Mouse (Mus musculus) neural tube, embryonic 11.5 days (tissue): Measurements from ENCODE around the gene Gm20521. TPM values are rescaled to one million over a fixed set of nuclear protein-coding genes. Genes with fewer than 3 reads are reported as not detected.

ENCODE experiments used
- ATAC-seq: fragments of 200-750 bp; cut with Nextera tagmentation; 2 replicates; pipeline ENCODE4 v1.8.0; 2017; ENCODE audit warnings: moderate number of reproducible peaks, mild to moderate bottlenecking, moderate TSS enrichment, moderate library complexity; ENCODE audit not compliant: insufficient read depth, low FRiP score, low TSS enrichment
- DNase-seq: peaks from one replicate; pipeline ENCODE4 v3.0.0-alpha.2; 2015; ENCODE audit warnings: low spot score
- H3K27ac ChIP-seq: fragments of 300-500 bp; sonication (generic); 2 replicates; pipeline ENCODE4 v1.5.1; 2014; ENCODE audit warnings: low read depth, mild to moderate bottlenecking, low read length
- H3K27me3 ChIP-seq: fragments of 300-500 bp; sonication (generic); 2 replicates; pipeline ENCODE4 v1.6.1; 2014; ENCODE audit warnings: mild to moderate bottlenecking, low read length, mixed read lengths; ENCODE audit not compliant: control insufficient read depth, insufficient read depth
- H3K36me3 ChIP-seq: fragments of 300-500 bp; sonication (generic); 2 replicates; pipeline ENCODE4 v1.6.1; 2014; ENCODE audit warnings: mild to moderate bottlenecking, low read length, moderate library complexity, mixed read lengths; ENCODE audit not compliant: control insufficient read depth, insufficient read depth
- H3K4me1 ChIP-seq: fragments of 300-500 bp; sonication (generic); 2 replicates; pipeline ENCODE4 v1.6.1; 2014; ENCODE audit warnings: low read length, mixed read lengths; ENCODE audit not compliant: control insufficient read depth, insufficient read depth
- H3K4me2 ChIP-seq: fragments of 300-500 bp; sonication (generic); 2 replicates; pipeline ENCODE4 v1.6.1; 2014; ENCODE audit warnings: low read depth, mild to moderate bottlenecking, moderate library complexity
- H3K4me3 ChIP-seq: fragments of 300-500 bp; sonication (generic); 2 replicates; pipeline ENCODE4 v1.5.1; 2014; ENCODE audit warnings: low read depth, low read length
- H3K9ac ChIP-seq: fragments of 300-500 bp; sonication (generic); 2 replicates; pipeline ENCODE4 v1.6.1; 2014; ENCODE audit warnings: mild to moderate bottlenecking, low read length
- H3K9me3 ChIP-seq: fragments of 300-500 bp; sonication (generic); 2 replicates; pipeline ENCODE4 v1.6.1; 2016; ENCODE audit warnings: low read length; ENCODE audit not compliant: control insufficient read depth
- WGBS: fragments of 180-500 bp; shearing (Covaris S2); extraction: QIAGEN DNeasy Blood & Tissue Kit; methylation state at CpG from one replicate; pipeline ENCODE4 v1.1.7; 2014; 5-methylcytosine and 5-hydroxymethylcytosine counted together
- polyA plus RNA-seq: library from polyadenylated mRNA; unstranded; fragments of >200 nt; fragmentation: Nextera tagmentation; extraction: Ambion mirVana; gene quantifications from 2 replicates; pipeline ENCODE4 v1.2.1, GENCODE M21; 2014

Gm20521 gene
- polyA plus RNA-seq, 1 experiment from 2014 or later: not detected

GRCm38 (mm10) chr14:54903641-54904040 lies 20.4 kb downstream of the Gm20521 start:
- no peaks in the 10 kb centered on the region for H3K27me3 ChIP-seq
- H3K9ac ChIP-seq: no peak overlapping the region
- ATAC-seq (no peak), DNase-seq (no peak)
- no peak overlapping the region for H3K4me3 ChIP-seq
- no peak overlapping the region for H3K27ac ChIP-seq
- whole genome bisulfite sequencing: 98% methylated on average over 4 of the region's 4 CpGs
- H3K4me2 ChIP-seq: no peak overlapping the region
- H3K9me3 ChIP-seq: no peaks in the 10 kb centered on the region
- peaks cover 8% of the 10 kb centered on the region for H3K36me3 ChIP-seq
- no peaks in the 10 kb centered on the region for H3K4me1 ChIP-seq

GRCm38 (mm10) chr14:54908682-54909081 lies 25.4 kb downstream of the Gm20521 start:
- Histone ChIP-seq H3K4me3 (no peak overlapping the region), H3K27me3 (no peaks in the 10 kb centered on the region), H3K4me2 (no peak overlapping the region), H3K9ac (peak overlapping the region; percentile 29; the same call in 1 of the 2 replicates), H3K9me3 (no peaks in the 10 kb centered on the region), H3K27ac (no peak overlapping the region), H3K36me3 (peaks cover 10% of the 10 kb centered on the region), H3K4me1 (peaks cover 5% of the 10 kb centered on the region)
- ATAC-seq: no peak
- WGBS: 78% methylated on average over 7 of the region's 7 CpGs
- no peak for DNase-seq

GRCm38 (mm10) chr14:54912109-54912850 lies 29.0 kb downstream of the Gm20521 start:
- Histone ChIP-seq H3K36me3 (peaks cover 7% of the 10 kb centered on the region; the same call in 1 of the 2 replicates), H3K4me1 (peaks cover 6% of the 10 kb centered on the region), H3K27ac (peak overlapping the region; percentile 54), H3K27me3 (no peaks in the 10 kb centered on the region), H3K9ac (peak overlapping the region; percentile 92), H3K9me3 (no peaks in the 10 kb centered on the region), H3K4me3 (peak overlapping the region; percentile 90), H3K4me2 (peak overlapping the region; percentile 100)
- ATAC-seq (peak; percentile 68), DNase-seq (no peak)
- 3% methylated on average over 54 of the region's 69 CpGs for WGBS

- Histone ChIP-seq H3K9me3 (no peaks in the 10 kb centered on the region), H3K4me2 (peak within 1 kb of the TSS; percentile 100), H3K27me3 (no peaks in the 10 kb centered on the region), H3K4me3 (peak within 1 kb of the TSS; percentile 90), H3K4me1 (peaks cover 6% of the 10 kb centered on the region), H3K9ac (peak within 1 kb of the TSS; percentile 92), H3K27ac (peak within 1 kb of the TSS; percentile 54), H3K36me3 (peaks cover 7% of the 10 kb centered on the region; the same call in 1 of the 2 replicates)
- DNase-seq (peak; percentile 87), ATAC-seq (peak; percentile 89)
- WGBS: under 1% methylated on average over 28 of the region's 28 CpGs
Measured at GRCm38 (mm10) chr14:54912886-54913285, 29.6 kb downstream of the Gm20521 start, which contains the start of gene Slc22a17. TSS of gene Slc22a17 (minus strand) at chr14:54913132.

GRCm38 (mm10) chr14:54913343-54913742 lies 30.1 kb downstream of the Gm20521 start:
- H3K4me3 ChIP-seq: peak overlapping the region; percentile 90
- H3K36me3 ChIP-seq: peaks cover 7% of the 10 kb centered on the region; the same call in 1 of the 2 replicates
- peak overlapping the region; percentile 100 for H3K4me2 ChIP-seq
- H3K27ac ChIP-seq: peak overlapping the region; percentile 54
- DNase-seq: no peak
- H3K4me1 ChIP-seq: peaks cover 6% of the 10 kb centered on the region
- peak overlapping the region; percentile 92 for H3K9ac ChIP-seq
- H3K27me3 ChIP-seq: no peaks in the 10 kb centered on the region
- WGBS: 17% methylated on average over 10 of the region's 10 CpGs
- H3K9me3 ChIP-seq: no peaks in the 10 kb centered on the region
- ATAC-seq: no peak

GRCm38 (mm10) chr14:54920076-54920685 lies 36.9 kb downstream of the Gm20521 start:
- 96% methylated on average over 16 of the region's 16 CpGs for WGBS
- H3K9me3 ChIP-seq: 0 out of 2 replicates have a peak, but pooled peaks cover 2% of the 10 kb centered on the region
- DNase-seq (no peak), ATAC-seq (no peak)
- no peak overlapping the region for H3K27ac ChIP-seq
- H3K36me3 ChIP-seq: peaks cover 23% of the 10 kb centered on the region
- H3K27me3 ChIP-seq: no peaks in the 10 kb centered on the region
- no peak overlapping the region for H3K4me2 ChIP-seq
- no peak overlapping the region for H3K4me3 ChIP-seq
- H3K4me1 ChIP-seq: peaks cover 8% of the 10 kb centered on the region
- no peak overlapping the region for H3K9ac ChIP-seq

- peak overlapping the region; percentile 95 for H3K9ac ChIP-seq
Measured at GRCm38 (mm10) chr14:54924641-54925348, 41.6 kb downstream of the Gm20521 start.

More at GRCm38 (mm10) chr14:54924641-54925348, 41.6 kb downstream of the Gm20521 start:
- WGBS: 8% methylated on average over 7 of the region's 7 CpGs
- H3K27ac ChIP-seq: peak overlapping the region; percentile 96
- ATAC-seq (peak; percentile 62), DNase-seq (peak; percentile 59)
- peaks cover 24% of the 10 kb centered on the region for H3K4me1 ChIP-seq
- no peaks in the 10 kb centered on the region for H3K27me3 ChIP-seq
- peaks cover 13% of the 10 kb centered on the region for H3K36me3 ChIP-seq
- H3K4me2 ChIP-seq: peak overlapping the region; percentile 95
- peak overlapping the region; percentile 51 for H3K4me3 ChIP-seq
- H3K9me3 ChIP-seq: 0 out of 2 replicates have a peak, but pooled peaks cover 2% of the 10 kb centered on the region
